Comparison of ENCODE assay signal across 8 mouse cellular contexts in genomic region chr6:37871137-37871851, GRCm38 (mm10). TPM values are rescaled to one million over a fixed set of nuclear protein-coding genes. Genes with fewer than 3 reads are reported as not detected.
DNase-seq lines count a peak whose midpoint lies in the region; ATAC-seq and TF ChIP-seq lines count a peak whose summit lies in the region.

No protein-coding gene starts in this region.

- no peak for TF ChIP-seq EP300 in liver, embryonic 14.5 days (IDR thresholded peaks at IDR 0.05; ENCODE audit: low read depth)

- peak overlapping the region; percentile 48 for H3K4me2 ChIP-seq in embryonic facial prominence, embryonic 15.5 days (replicated peaks)
- H3K4me2 ChIP-seq in kidney, embryonic 15.5 days = peak overlapping the region; percentile 54
- H3K4me2 ChIP-seq in liver, embryonic 14.5 days (ENCODE audit: low read depth) = peak overlapping the region; percentile 78
- peak overlapping the region; percentile 39 for H3K4me2 ChIP-seq in neural tube, embryonic 11.5 days (ENCODE audit: low read depth)
- peak overlapping the region; percentile 67 for H3K4me2 ChIP-seq in stomach, embryonic 16.5 days (ENCODE audit: low read depth, low read length)

- H3K4me1 ChIP-seq in embryonic facial prominence, embryonic 15.5 days = no peaks in the 10 kb centered on the region
- no peaks in the 10 kb centered on the region for H3K4me1 ChIP-seq in heart, embryonic 10.5 days
- no peaks in the 10 kb centered on the region for H3K4me1 ChIP-seq in kidney, embryonic 15.5 days
- H3K4me1 ChIP-seq in liver, embryonic 14.5 days (replicated peaks; ENCODE audit: control insufficient read depth in 2 of 2, insufficient read depth in 2 of 2, low read length in 1 of 2) = peaks cover 2 to 3% of the 10 kb centered on the region in 2 experiments; a peak in 3 of 4 replicates
- H3K4me1 ChIP-seq in neural tube, embryonic 11.5 days (ENCODE audit: control insufficient read depth, insufficient read depth, low read length) = no peaks in the 10 kb centered on the region
- no peaks in the 10 kb centered on the region for H3K4me1 ChIP-seq in stomach, embryonic 16.5 days (ENCODE audit: control insufficient read depth, insufficient read depth, low read length)

- H3K36me3 ChIP-seq in embryonic facial prominence, embryonic 15.5 days = peaks cover 26% of the 10 kb centered on the region
- H3K36me3 ChIP-seq in heart, embryonic 10.5 days = peaks cover 37% of the 10 kb centered on the region
- H3K36me3 ChIP-seq in kidney, embryonic 15.5 days = peaks cover 36% of the 10 kb centered on the region
- H3K36me3 ChIP-seq in liver, embryonic 14.5 days (replicated peaks; ENCODE audit: control insufficient read depth, insufficient read depth, low read depth) = no peaks in the 10 kb centered on the region; the same call in 1 of the 2 replicates
- H3K36me3 ChIP-seq in neural tube, embryonic 11.5 days (ENCODE audit: control insufficient read depth, insufficient read depth, low read length) = peaks cover 6% of the 10 kb centered on the region
- H3K36me3 ChIP-seq in stomach, embryonic 16.5 days (ENCODE audit: control insufficient read depth, insufficient read depth, low read length) = peaks cover 11% of the 10 kb centered on the region

- H3K9ac ChIP-seq in embryonic facial prominence, embryonic 15.5 days = peak overlapping the region; percentile 94
- peak overlapping the region; percentile 90 for H3K9ac ChIP-seq in kidney, embryonic 15.5 days
- peak overlapping the region; percentile 81 for H3K9ac ChIP-seq in liver, embryonic 14.5 days (replicated peaks)
- H3K9ac ChIP-seq in neural tube, embryonic 11.5 days (ENCODE audit: low read length) = peak overlapping the region; percentile 98
- peak overlapping the region; percentile 88 for H3K9ac ChIP-seq in stomach, embryonic 16.5 days (ENCODE audit: low read length)

- peak overlapping the region; percentile 82 for H3K4me3 ChIP-seq in embryonic facial prominence, embryonic 15.5 days (replicated peaks)
- peak overlapping the region; percentile 92 for H3K4me3 ChIP-seq in heart, embryonic 10.5 days
- peak overlapping the region; percentile 93 for H3K4me3 ChIP-seq in kidney, embryonic 15.5 days (replicated peaks)
- peak overlapping the region; percentile 66 to 83 for H3K4me3 ChIP-seq in liver, embryonic 14.5 days (ENCODE audit: insufficient read depth in 1 of 2, low read depth in 2 of 2, low read length in 2 of 2)
- H3K4me3 ChIP-seq in neural tube, embryonic 11.5 days (ENCODE audit: low read depth, low read length) = peak overlapping the region; percentile 91
- peak overlapping the region; percentile 79 for H3K4me3 ChIP-seq in stomach, embryonic 16.5 days (replicated peaks; ENCODE audit: low read length)

- peaks cover 32% of the 10 kb centered on the region for H3K9me3 ChIP-seq in embryonic facial prominence, embryonic 15.5 days (replicated peaks)
- peaks cover 26% of the 10 kb centered on the region for H3K9me3 ChIP-seq in heart, embryonic 10.5 days
- H3K9me3 ChIP-seq in kidney, embryonic 15.5 days (replicated peaks) = peaks cover 42% of the 10 kb centered on the region
- H3K9me3 ChIP-seq in liver, embryonic 14.5 days (ENCODE audit: control insufficient read depth, low read length) = peaks cover 16% of the 10 kb centered on the region
- peaks cover 26% of the 10 kb centered on the region for H3K9me3 ChIP-seq in neural tube, embryonic 11.5 days (ENCODE audit: control insufficient read depth, low read length)
- H3K9me3 ChIP-seq in stomach, embryonic 16.5 days (replicated peaks; ENCODE audit: control insufficient read depth, low read length) = peaks cover 30% of the 10 kb centered on the region

- TF ChIP-seq CTCF in liver, embryonic 14.5 days (IDR thresholded peaks at IDR 0.05; ENCODE audit: low read depth) = no peak

- peak; percentile 44 for ATAC-seq in embryonic facial prominence, embryonic 15.5 days (ENCODE audit: insufficient number of reproducible peaks, low FRiP score, low TSS enrichment, low read depth)
- peak; percentile 57 for ATAC-seq in kidney, embryonic 15.5 days (replicated peaks; ENCODE audit: low FRiP score)
- ATAC-seq in liver, embryonic 14.5 days (ENCODE audit: insufficient read depth) = peak; percentile 26
- ATAC-seq in neural tube, embryonic 11.5 days (ENCODE audit: insufficient read depth, low FRiP score, low TSS enrichment) = peak; percentile 69
- ATAC-seq in stomach, embryonic 16.5 days (ENCODE audit: insufficient read depth, low FRiP score) = peak; percentile 15; the same call in 1 of the 2 replicates

- under 1% methylated on average over 61 of the region's 70 CpGs for WGBS in embryonic facial prominence, embryonic 15.5 days
- WGBS in heart, embryonic 10.5 days = under 1% methylated on average over 67 of the region's 70 CpGs
- WGBS in kidney, embryonic 15.5 days = under 1% methylated on average over 51 of the region's 70 CpGs
- under 1% methylated on average over 70 of the region's 70 CpGs for WGBS in liver, embryonic 14.5 days (ENCODE audit: insufficient replicate concordance)
- WGBS in neural tube, embryonic 11.5 days = under 1% methylated on average over 56 of the region's 70 CpGs
- WGBS in stomach, embryonic 16.5 days = under 1% methylated on average over 70 of the region's 70 CpGs

- peak; percentile 53 for DNase-seq in 3134 (ENCODE audit: extremely low read depth, insufficient read length, low spot score)
- DNase-seq in adrenal gland, adult (ENCODE audit: inconsistent age in 2 of 2, low spot score in 1 of 2) = peak; percentile 70 to 90
- DNase-seq in heart, embryonic 10.5 days (ENCODE audit: low spot score) = peak; percentile 83
- no peak for DNase-seq in liver, embryonic 14.5 days (ENCODE audit: low read depth in 3 of 3, low spot score in 3 of 3)
- DNase-seq in neural tube, embryonic 11.5 days (ENCODE audit: low spot score) = peak; percentile 78

- peak overlapping the region; percentile 97 for H3K27ac ChIP-seq in embryonic facial prominence, embryonic 15.5 days (replicated peaks)
- peak overlapping the region; percentile 99 for H3K27ac ChIP-seq in heart, embryonic 10.5 days
- peak overlapping the region; percentile 98 for H3K27ac ChIP-seq in kidney, embryonic 15.5 days
- H3K27ac ChIP-seq in liver, embryonic 14.5 days = peak overlapping the region; percentile 66
- H3K27ac ChIP-seq in neural tube, embryonic 11.5 days (ENCODE audit: low read depth, low read length) = peak overlapping the region; percentile 99
- peak overlapping the region; percentile 98 for H3K27ac ChIP-seq in stomach, embryonic 16.5 days (ENCODE audit: low read length)

- no peaks in the 10 kb centered on the region for H3K27me3 ChIP-seq in embryonic facial prominence, embryonic 15.5 days
- H3K27me3 ChIP-seq in heart, embryonic 10.5 days (ENCODE audit: insufficient read depth, poor library complexity, severe bottlenecking) = no peaks in the 10 kb centered on the region
- H3K27me3 ChIP-seq in kidney, embryonic 15.5 days = no peaks in the 10 kb centered on the region
- no peaks in the 10 kb centered on the region for H3K27me3 ChIP-seq in liver, embryonic 14.5 days (ENCODE audit: control insufficient read depth, insufficient read depth, low read length)
- H3K27me3 ChIP-seq in neural tube, embryonic 11.5 days (ENCODE audit: control insufficient read depth, insufficient read depth, low read length) = no peaks in the 10 kb centered on the region
- H3K27me3 ChIP-seq in stomach, embryonic 16.5 days (ENCODE audit: control insufficient read depth, insufficient read depth, low read length) = no peaks in the 10 kb centered on the region

RNA-seq across cellular contexts. Expression of gene Trim24, which starts 0.7 kb away (rescaled TPM):
- polyA plus RNA-seq in embryonic facial prominence, embryonic 15.5 days (2015; fragmentation: Nextera tagmentation; extraction: Ambion mirVana) = 10.4 and 11.8 TPM in 2 replicates
- polyA plus RNA-seq in heart, embryonic 10.5 days (2016; fragmentation: Nextera tagmentation; extraction: Ambion mirVana) = 10.2 and 15.4 TPM in 2 replicates
- 16.8 and 17.4 TPM in 2 replicates for polyA plus RNA-seq in kidney, embryonic 15.5 days (2015; fragmentation: Nextera tagmentation; extraction: Ambion mirVana)
- 6.8 and 8.3 TPM in 2 replicates for polyA plus RNA-seq in liver, embryonic 14.5 days (2012; rRNA removed)
- polyA plus RNA-seq in liver, embryonic 14.5 days (2014; fragmentation: Nextera tagmentation; extraction: Ambion mirVana) = 4.9 and 5.4 TPM in 2 replicates
- 38.8 and 39.9 TPM in 2 replicates for polyA plus RNA-seq in neural tube, embryonic 11.5 days (2014; fragmentation: Nextera tagmentation; extraction: Ambion mirVana)
- polyA plus RNA-seq in stomach, embryonic 16.5 days (2015; fragmentation: Nextera tagmentation; extraction: Ambion mirVana) = 8.0 and 8.9 TPM in 2 replicates

Comparison
In these comparisons a context has a peak if more than half of its experiments do, and no peak if none do; other contexts are left out.
1. DNase-seq: peak in 3134 (single experiment), adrenal gland, adult (2 of 2), heart, embryonic 10.5 days (single experiment) and neural tube, embryonic 11.5 days (single experiment); none in liver, embryonic 14.5 days (0 of 3).
2. ATAC-seq: peak in every context shown above with its lines; median percentile 69 in neural tube, embryonic 11.5 days; 57 in kidney, embryonic 15.5 days; 44 in embryonic facial prominence, embryonic 15.5 days; 26 in liver, embryonic 14.5 days; 15 in stomach, embryonic 16.5 days.
3. Peak in every context shown above with its lines, with median percentiles within 50 percentile points of each other: H3K27ac ChIP-seq, H3K4me2 ChIP-seq, H3K4me3 ChIP-seq and H3K9ac ChIP-seq.